Mouse (Mus musculus) forebrain, postnatal 0 days (tissue): ENCODE data around the gene Gck. TPM values are rescaled to one million over a fixed set of nuclear protein-coding genes. Genes with fewer than 3 reads are reported as not detected.
A peak's percentile ranks its signal among the peaks of the same experiment; 100 is the strongest.

ENCODE experiments used
- ATAC-seq: fragments of 200-750 bp; cut with Nextera tagmentation; 2 replicates; pipeline ENCODE4 v1.8.0; 2017; ENCODE audit warnings: mild to moderate bottlenecking, moderate library complexity
- DNase-seq: peaks from one replicate; pipeline ENCODE4 v3.0.0-alpha.2; 2015
- H3K27ac ChIP-seq: fragments of 300-500 bp; sonication (generic); 2 replicates; pipeline ENCODE4 v1.5.1; 2014; ENCODE audit warnings: low read depth, mild to moderate bottlenecking, antibody characterized with exemption, low read length, moderate library complexity, mixed read lengths
- H3K27me3 ChIP-seq: fragments of 300-500 bp; sonication (generic); 2 replicates; pipeline ENCODE4 v1.6.1; 2014; ENCODE audit warnings: mild to moderate bottlenecking, low read length, mixed read lengths; ENCODE audit not compliant: insufficient read depth
- H3K36me3 ChIP-seq: fragments of 300-500 bp; sonication (generic); 2 replicates; pipeline ENCODE4 v1.6.1; 2014; ENCODE audit warnings: mild to moderate bottlenecking, moderate library complexity; ENCODE audit not compliant: insufficient read depth
- H3K4me1 ChIP-seq: fragments of 300-500 bp; sonication (generic); 2 replicates; pipeline ENCODE4 v1.6.1; 2014; ENCODE audit warnings: antibody characterized with exemption; ENCODE audit not compliant: insufficient read depth
- H3K4me2 ChIP-seq: fragments of 300-500 bp; sonication (generic); 2 replicates; pipeline ENCODE4 v1.6.1; 2014; ENCODE audit warnings: low read depth, mild to moderate bottlenecking, moderate library complexity
- H3K4me3 ChIP-seq: fragments of 300-500 bp; sonication (generic); 2 replicates; pipeline ENCODE4 v1.5.1; 2014; ENCODE audit warnings: low read depth, low read length, mixed read lengths
- H3K9ac ChIP-seq: fragments of 300-500 bp; sonication (generic); 2 replicates; pipeline ENCODE4 v1.6.1; 2014; ENCODE audit warnings: mild to moderate bottlenecking
- H3K9me3 ChIP-seq: fragments of 300-500 bp; sonication (generic); 2 replicates; pipeline ENCODE4 v1.6.1; 2016; ENCODE audit warnings: low read length
- CTCF ChIP-seq: sonication (generic); IDR thresholded peaks from 2 replicates; pipeline ENCODE4 v1.5.1; 2016; ENCODE audit warnings: antibody characterized with exemption, control low read depth, low read depth
- WGBS: fragments of 180-500 bp; shearing (Covaris S2); extraction: QIAGEN DNeasy Blood & Tissue Kit; methylation state at CpG from one replicate; pipeline ENCODE4 v1.1.7; 2014; 5-methylcytosine and 5-hydroxymethylcytosine counted together
- polyA plus RNA-seq: library from polyadenylated mRNA; unstranded; fragments of >200 nt; fragmentation: Nextera tagmentation; extraction: Ambion mirVana; gene quantifications from 2 replicates; pipeline ENCODE4 v1.2.1, GENCODE M21; 2015
- total RNA-seq: library from RNA; depleted of rRNA; stranded (reverse); fragments of >200 nt; gene quantifications from 2 replicates; pipeline ENCODE4 v1.2.3, GENCODE M21; 2014

The Gck gene
- total and polyA plus RNA-seq, 2 experiments from 2014 or later: 7.1 to 12.9 TPM

GRCm38 (mm10) chr11:5988126-5988525 is 38.2 kb upstream of the Gck start:
- DNase-seq (no peak), ATAC-seq (no peak)
- Histone ChIP-seq H3K4me3 (no peak overlapping the region), H3K36me3 (peaks cover 61% of the 10 kb centered on the region), H3K4me2 (no peak overlapping the region), H3K4me1 (no peaks in the 10 kb centered on the region), H3K27ac (no peak overlapping the region), H3K27me3 (no peaks in the 10 kb centered on the region), H3K9ac (no peak overlapping the region), H3K9me3 (no peaks in the 10 kb centered on the region)
- WGBS: 75% methylated on average over 10 of the region's 10 CpGs
- TF ChIP-seq CTCF: no peak

GRCm38 (mm10) chr11:5983629-5984028 is 33.7 kb upstream of the Gck start:
- peaks cover 55% of the 10 kb centered on the region for H3K36me3 ChIP-seq
- no peak overlapping the region for H3K4me3 ChIP-seq
- no peaks in the 10 kb centered on the region for H3K27me3 ChIP-seq
- no peaks in the 10 kb centered on the region for H3K9me3 ChIP-seq
- ATAC-seq (no peak), DNase-seq (no peak)
- TF ChIP-seq CTCF: no peak
- no peaks in the 10 kb centered on the region for H3K4me1 ChIP-seq
- H3K4me2 ChIP-seq: no peak overlapping the region
- H3K27ac ChIP-seq: no peak overlapping the region
- WGBS: 93% methylated on average over 5 of the region's 5 CpGs
- no peak overlapping the region for H3K9ac ChIP-seq

- WGBS: 89% methylated on average over 7 of the region's 7 CpGs
- H3K27me3 ChIP-seq: no peaks in the 10 kb centered on the region
- no peak overlapping the region for H3K4me2 ChIP-seq
- no peak overlapping the region for H3K9ac ChIP-seq
- no peaks in the 10 kb centered on the region for H3K9me3 ChIP-seq
- no peak for DNase-seq
- no peak for ATAC-seq
- no peak for TF ChIP-seq CTCF
- H3K27ac ChIP-seq: no peak overlapping the region
- no peak overlapping the region for H3K4me3 ChIP-seq
- H3K4me1 ChIP-seq: no peaks in the 10 kb centered on the region
- peaks cover 54% of the 10 kb centered on the region for H3K36me3 ChIP-seq
These were observed 31.4 kb upstream of the Gck start for GRCm38 (mm10) chr11:5981323-5981722.

GRCm38 (mm10) chr11:5980561-5980960 is 30.7 kb upstream of the Gck start:
- no peak overlapping the region for H3K27ac ChIP-seq
- ATAC-seq (no peak), DNase-seq (no peak)
- no peaks in the 10 kb centered on the region for H3K27me3 ChIP-seq
- no peak overlapping the region for H3K4me3 ChIP-seq
- H3K4me1 ChIP-seq: no peaks in the 10 kb centered on the region
- H3K4me2 ChIP-seq: no peak overlapping the region
- no peak overlapping the region for H3K9ac ChIP-seq
- H3K9me3 ChIP-seq: no peaks in the 10 kb centered on the region
- TF ChIP-seq CTCF: no peak
- WGBS: 81% methylated on average over 8 of the region's 8 CpGs
- H3K36me3 ChIP-seq: peaks cover 50% of the 10 kb centered on the region; the same call in 1 of the 2 replicates

GRCm38 (mm10) chr11:5980108-5980507 is 30.2 kb upstream of the Gck start:
- no peak for ATAC-seq
- H3K4me2 ChIP-seq: no peak overlapping the region
- DNase-seq: no peak
- no peaks in the 10 kb centered on the region for H3K27me3 ChIP-seq
- WGBS: 92% methylated on average over 2 of the region's 2 CpGs
- H3K4me3 ChIP-seq: no peak overlapping the region
- H3K9ac ChIP-seq: no peak overlapping the region
- no peak overlapping the region for H3K27ac ChIP-seq
- no peaks in the 10 kb centered on the region for H3K9me3 ChIP-seq
- TF ChIP-seq CTCF: no peak
- no peaks in the 10 kb centered on the region for H3K4me1 ChIP-seq
- H3K36me3 ChIP-seq: peaks cover 53% of the 10 kb centered on the region; the same call in 1 of the 2 replicates

GRCm38 (mm10) chr11:5979088-5979487 is 29.2 kb upstream of the Gck start:
- Histone ChIP-seq H3K27ac (no peak overlapping the region), H3K9ac (no peak overlapping the region), H3K4me2 (no peak overlapping the region), H3K9me3 (no peaks in the 10 kb centered on the region), H3K4me3 (no peak overlapping the region), H3K4me1 (no peaks in the 10 kb centered on the region), H3K27me3 (no peaks in the 10 kb centered on the region), H3K36me3 (peaks cover 53% of the 10 kb centered on the region; the same call in 1 of the 2 replicates)
- TF ChIP-seq CTCF: peak; percentile 38
- ATAC-seq (no peak), DNase-seq (no peak)
- WGBS: 88% methylated on average over 7 of the region's 7 CpGs

GRCm38 (mm10) chr11:5976106-5976505 is 26.2 kb upstream of the Gck start:
- Histone ChIP-seq H3K27ac (no peak overlapping the region), H3K36me3 (peaks cover 60% of the 10 kb centered on the region), H3K9me3 (no peaks in the 10 kb centered on the region), H3K4me3 (no peak overlapping the region), H3K4me2 (no peak overlapping the region), H3K4me1 (no peaks in the 10 kb centered on the region), H3K27me3 (no peaks in the 10 kb centered on the region), H3K9ac (no peak overlapping the region)
- TF ChIP-seq CTCF: no peak
- WGBS: 24% methylated on average over 9 of the region's 9 CpGs
- ATAC-seq: no peak
- no peak for DNase-seq

- no peaks in the 10 kb centered on the region for H3K4me1 ChIP-seq
- no peak overlapping the region for H3K4me3 ChIP-seq
- no peak overlapping the region for H3K4me2 ChIP-seq
- peaks cover 59% of the 10 kb centered on the region for H3K36me3 ChIP-seq
- no peaks in the 10 kb centered on the region for H3K9me3 ChIP-seq
- no peak for DNase-seq
- no peak for TF ChIP-seq CTCF
- H3K27ac ChIP-seq: no peak overlapping the region
- ATAC-seq: no peak
- WGBS: 53% methylated on average over 2 of the region's 2 CpGs
- H3K9ac ChIP-seq: no peak overlapping the region
- H3K27me3 ChIP-seq: no peaks in the 10 kb centered on the region
These were observed 25.2 kb upstream of the Gck start for GRCm38 (mm10) chr11:5975068-5975467.
